Mouse (Mus musculus) midbrain, embryonic 13.5 days (tissue): ENCODE measurements around the gene Aimp2. TPM values are rescaled to one million over a fixed set of nuclear protein-coding genes. Genes with fewer than 3 reads are reported as not detected.

Source experiments
- ATAC-seq: fragments of 200-750 bp; cut with Nextera tagmentation; 2 replicates; pipeline ENCODE4 v1.8.0; 2017; ENCODE audit warnings: mild to moderate bottlenecking, moderate TSS enrichment, moderate library complexity
- H3K27ac ChIP-seq: fragments of 300-500 bp; sonication (generic); 2 replicates; pipeline ENCODE4 v1.5.1; 2015; ENCODE audit warnings: inconsistent platforms, mild to moderate bottlenecking, moderate library complexity
- H3K27me3 ChIP-seq: fragments of 300-500 bp; sonication (generic); 2 replicates; pipeline ENCODE4 v1.6.1; 2015; ENCODE audit warnings: mild to moderate bottlenecking, inconsistent platforms
- H3K36me3 ChIP-seq: fragments of 300-500 bp; sonication (generic); 2 replicates; pipeline ENCODE4 v1.6.1; 2015; ENCODE audit warnings: mild to moderate bottlenecking, inconsistent platforms
- H3K4me1 ChIP-seq: fragments of 300-500 bp; sonication (generic); replicated peaks from 2 replicates; pipeline ENCODE4 v1.6.1; 2015; ENCODE audit warnings: inconsistent platforms
- H3K4me2 ChIP-seq: fragments of 300-500 bp; sonication (generic); replicated peaks from 2 replicates; pipeline ENCODE4 v1.6.1; 2015; ENCODE audit warnings: moderate library complexity, mild to moderate bottlenecking, inconsistent platforms
- H3K4me3 ChIP-seq: fragments of 300-500 bp; sonication (generic); replicated peaks from 2 replicates; pipeline ENCODE4 v1.5.1; 2015; ENCODE audit warnings: mild to moderate bottlenecking, inconsistent platforms
- H3K9ac ChIP-seq: fragments of 300-500 bp; sonication (generic); replicated peaks from 2 replicates; pipeline ENCODE4 v1.6.1; 2015; ENCODE audit warnings: mild to moderate bottlenecking, inconsistent platforms
- H3K9me3 ChIP-seq: fragments of 300-500 bp; sonication (generic); 2 replicates; pipeline ENCODE4 v1.6.1; 2016; ENCODE audit warnings: mild to moderate bottlenecking, inconsistent platforms
- WGBS: fragments of 180-500 bp; shearing (Covaris S2); methylation state at CpG from one replicate; pipeline ENCODE4 v1.1.7; 2015; 5-methylcytosine and 5-hydroxymethylcytosine counted together
- polyA plus RNA-seq: library from polyadenylated mRNA; unstranded; fragments of >200 nt; fragmentation: Nextera tagmentation; extraction: Ambion mirVana; gene quantifications from 2 replicates; pipeline ENCODE4 v1.2.1, GENCODE M21; 2015

Aimp2 gene
- 82.0 and 82.6 TPM in 2 replicates for polyA plus RNA-seq

DNA sequence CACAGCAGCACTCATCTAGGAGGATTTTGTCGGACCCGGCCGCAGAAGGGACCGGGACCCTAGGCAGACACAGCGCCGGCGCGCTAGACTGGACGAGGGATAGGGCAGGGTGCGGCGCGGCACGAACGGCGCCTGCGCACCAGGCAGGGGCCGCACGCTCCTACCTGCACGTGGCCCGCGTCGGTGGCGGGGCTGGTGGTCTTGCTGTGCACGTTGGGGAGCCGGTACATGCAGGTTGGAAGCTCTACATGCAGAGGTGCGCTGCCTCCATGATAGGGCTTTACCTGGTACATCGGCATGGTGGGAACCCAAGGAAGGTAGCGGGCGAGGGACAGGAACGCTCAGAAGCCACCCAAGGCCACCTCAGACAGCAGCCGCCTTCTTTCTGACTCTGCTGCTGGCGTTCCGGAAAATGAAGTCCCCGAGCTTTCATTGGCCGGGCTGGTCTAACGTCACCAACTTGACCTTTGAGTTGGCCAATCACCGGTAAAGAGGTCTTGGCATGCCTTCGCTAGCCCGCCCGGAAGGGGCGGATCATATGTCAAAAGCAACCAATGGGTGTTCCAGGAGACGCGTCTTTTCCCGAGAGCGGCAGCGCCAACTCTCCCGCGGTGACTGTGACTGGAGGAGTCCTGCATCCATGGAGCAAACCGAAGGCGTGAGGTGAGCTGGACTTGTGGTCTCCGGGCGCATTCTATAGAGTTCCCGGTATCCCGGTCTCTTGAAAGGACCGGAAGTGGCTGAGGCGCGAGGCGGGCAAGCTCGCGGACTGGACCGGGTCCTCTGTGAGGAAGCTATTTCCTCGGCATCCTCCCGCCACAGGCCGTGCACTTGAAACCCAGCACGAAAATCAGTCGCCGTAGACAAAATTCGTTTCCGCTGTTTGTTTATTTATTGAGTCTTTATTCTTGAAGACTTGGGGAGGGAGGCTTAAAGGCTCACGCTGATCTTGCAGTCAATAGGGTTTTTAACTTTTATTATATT lies at the start of gene Aimp2, which contains the start of gene Pms2:
TSS of gene Aimp2 (minus strand) at position 431 of the 984 bp plus-strand sequence.
TSS of gene Pms2 (plus strand) at position 548 of the 984 bp plus-strand sequence.
- Histone ChIP-seq H3K4me1 (peaks cover 28% of the 10 kb centered on the region), H3K27me3 (no peaks in the 10 kb centered on the region), H3K27ac (peak within 1 kb of the TSS; percentile 85), H3K4me3 (peak within 1 kb of the TSS; percentile 63), H3K4me2 (peak within 1 kb of the TSS; percentile 80), H3K9ac (peak within 1 kb of the TSS; percentile 77), H3K9me3 (no peaks in the 10 kb centered on the region), H3K36me3 (peaks cover 28% of the 10 kb centered on the region)
- WGBS, result under 1% methylated on average over 70 of the region's 70 CpGs
- peak; percentile 100 for ATAC-seq

DNA sequence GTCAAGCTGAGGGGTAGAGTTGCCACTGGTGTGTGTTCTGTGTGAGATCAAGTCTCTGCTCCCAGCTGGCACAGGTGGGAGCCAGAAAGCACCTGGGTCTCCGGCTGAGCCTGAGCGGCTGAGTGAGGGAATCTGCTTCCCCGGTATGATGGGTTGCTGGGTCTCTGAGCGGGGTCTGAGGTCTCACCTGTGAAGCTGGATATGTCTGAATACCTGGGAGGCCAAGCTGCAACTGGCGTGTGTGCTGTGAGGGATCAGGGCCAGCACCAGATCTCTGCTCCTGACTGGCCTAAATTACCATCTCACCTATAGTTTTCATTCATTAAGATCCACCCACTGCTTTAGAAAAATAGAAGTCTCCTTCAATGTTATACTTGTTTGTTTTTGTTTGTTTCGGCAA lies 47.5 kb upstream of the Aimp2 start:
- H3K27me3 ChIP-seq, result no peaks in the 10 kb centered on the region
- H3K36me3 ChIP-seq, result peaks cover 5% of the 10 kb centered on the region; the same call in 1 of the 2 replicates
- H3K9ac ChIP-seq, result no peak overlapping the region
- no peak overlapping the region for H3K4me2 ChIP-seq
- WGBS, result 92% methylated on average over 6 of the region's 6 CpGs
- no peak for ATAC-seq
- H3K27ac ChIP-seq, result no peak overlapping the region
- no peaks in the 10 kb centered on the region for H3K4me1 ChIP-seq
- no peaks in the 10 kb centered on the region for H3K9me3 ChIP-seq
- H3K4me3 ChIP-seq, result no peak overlapping the region

DNA sequence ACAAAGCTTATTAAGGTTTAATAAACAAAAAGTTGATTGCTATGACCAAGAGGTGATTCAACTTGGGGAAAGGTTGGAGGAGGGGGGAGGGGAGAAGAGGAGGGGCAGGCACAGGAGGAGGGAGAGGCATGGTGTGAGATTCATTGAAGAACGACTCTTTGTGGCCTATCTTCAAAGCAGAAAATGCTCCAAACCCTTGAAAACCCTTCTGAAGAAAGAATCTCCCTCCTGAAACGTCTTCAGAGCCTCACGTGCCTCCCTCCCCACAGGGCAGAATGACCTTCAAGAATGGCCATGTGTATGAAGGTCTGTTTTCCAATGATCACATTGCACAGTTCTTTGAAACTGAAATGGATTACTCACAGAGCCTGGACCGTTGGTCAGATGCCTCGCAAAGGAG lies 40.4 kb upstream of the Aimp2 start:
- 37% methylated on average over 5 of the region's 5 CpGs for WGBS
- Histone ChIP-seq H3K4me2 (no peak overlapping the region), H3K9ac (no peak overlapping the region), H3K4me1 (no peaks in the 10 kb centered on the region), H3K36me3 (no peaks in the 10 kb centered on the region), H3K4me3 (no peak overlapping the region), H3K27ac (no peak overlapping the region), H3K9me3 (no peaks in the 10 kb centered on the region; the same call in 1 of the 2 replicates), H3K27me3 (no peaks in the 10 kb centered on the region)
- no peak for ATAC-seq

DNA sequence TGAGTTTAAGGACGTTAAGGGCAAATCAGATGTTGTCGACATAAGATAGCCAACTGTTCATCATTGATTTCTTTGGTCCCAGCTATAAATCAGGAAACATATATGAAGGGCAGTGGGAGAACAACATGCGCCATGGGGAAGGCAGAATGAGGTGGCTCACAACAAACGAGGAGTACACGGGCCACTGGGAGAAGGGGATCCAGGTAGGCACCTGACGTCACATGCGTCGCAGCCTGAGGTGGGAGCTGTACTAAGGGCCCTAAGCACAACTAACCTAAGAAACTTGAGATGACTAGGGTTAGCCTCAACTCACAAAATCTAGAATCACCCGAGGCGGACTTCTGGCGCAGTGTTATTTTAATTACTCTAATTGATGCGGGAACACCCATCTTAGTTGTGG lies 38.7 kb upstream of the Aimp2 start:
- Histone ChIP-seq H3K4me2 (no peak overlapping the region), H3K27ac (no peak overlapping the region), H3K36me3 (no peaks in the 10 kb centered on the region), H3K4me3 (no peak overlapping the region), H3K9ac (no peak overlapping the region), H3K27me3 (no peaks in the 10 kb centered on the region), H3K9me3 (no peaks in the 10 kb centered on the region; the same call in 1 of the 2 replicates), H3K4me1 (no peaks in the 10 kb centered on the region)
- 89% methylated on average over 12 of the region's 12 CpGs for WGBS
- no peak for ATAC-seq

DNA sequence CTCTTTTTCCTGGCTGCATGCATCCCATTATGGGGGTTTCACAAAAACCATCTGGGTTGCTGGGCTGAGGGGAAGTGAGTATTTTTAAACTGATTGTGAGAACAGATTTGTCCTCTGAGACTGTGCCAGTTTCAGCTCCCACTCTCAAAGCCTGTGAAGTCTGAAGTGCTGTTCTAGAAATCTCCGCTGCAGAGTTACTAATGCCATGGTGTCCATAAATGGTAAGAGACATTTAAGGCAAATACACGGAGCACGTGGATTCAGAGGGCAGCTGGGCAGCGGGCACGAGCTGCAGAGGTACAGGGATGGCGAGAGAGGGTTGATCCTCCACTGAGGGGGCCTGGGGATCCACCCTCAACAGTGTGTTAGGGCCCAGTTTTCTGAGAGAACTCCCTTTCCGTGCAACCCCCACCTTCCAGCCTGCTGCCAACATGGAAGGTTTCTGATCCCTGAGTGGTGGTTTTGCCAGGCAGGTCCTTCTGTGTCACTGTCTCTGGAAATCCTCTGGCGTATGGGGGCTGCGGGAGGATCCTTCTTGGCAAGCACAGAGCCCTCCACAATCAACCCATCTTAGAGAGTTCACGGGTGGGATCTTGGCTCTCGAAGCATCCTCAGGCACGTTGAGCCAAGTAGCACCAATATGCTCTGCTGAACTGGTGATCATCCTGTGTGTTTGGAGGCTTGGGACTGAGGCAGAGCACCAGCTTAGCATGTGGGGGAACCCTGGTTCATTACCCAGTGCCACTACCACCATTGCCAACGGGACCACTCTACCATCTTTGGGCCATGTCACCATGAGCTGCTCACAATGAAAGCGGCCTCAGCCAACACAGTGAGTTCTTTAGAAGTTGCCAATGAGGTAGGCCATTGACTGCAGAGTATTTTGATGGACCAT lies 33.8 kb upstream of the Aimp2 start:
- WGBS, result 90% methylated on average over 14 of the region's 14 CpGs
- no peak for ATAC-seq
- H3K4me1 ChIP-seq, result no peaks in the 10 kb centered on the region
- H3K27ac ChIP-seq, result no peak overlapping the region
- H3K27me3 ChIP-seq, result no peaks in the 10 kb centered on the region
- 0 out of 2 replicates have a peak, but pooled peaks cover 2% of the 10 kb centered on the region for H3K36me3 ChIP-seq
- H3K4me2 ChIP-seq, result no peak overlapping the region
- no peak overlapping the region for H3K9ac ChIP-seq
- H3K4me3 ChIP-seq, result no peak overlapping the region
- no peaks in the 10 kb centered on the region; the same call in 1 of the 2 replicates for H3K9me3 ChIP-seq

DNA sequence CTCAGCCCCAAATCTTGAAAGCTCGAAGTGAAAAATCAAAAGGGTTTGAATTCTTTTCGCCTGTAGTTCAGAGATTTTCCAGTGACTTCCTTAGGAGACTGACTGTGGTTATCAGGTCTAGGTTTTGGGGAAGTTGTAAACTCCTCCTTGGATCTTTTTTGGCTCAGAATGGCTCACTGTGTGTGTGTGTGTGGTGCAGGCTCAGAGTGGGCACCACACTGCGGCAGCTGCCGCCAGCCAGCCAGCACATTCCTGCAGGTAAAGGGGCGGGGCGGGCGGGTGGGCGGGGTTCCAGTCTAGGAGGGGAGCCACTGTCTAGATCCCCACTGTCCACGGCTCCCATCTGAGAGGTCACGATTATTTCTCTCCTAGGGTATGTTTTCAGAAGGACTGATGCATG lies 31.9 kb upstream of the Aimp2 start:
- 23% methylated on average over 10 of the region's 10 CpGs for WGBS
- Histone ChIP-seq H3K9ac (no peak overlapping the region), H3K27me3 (no peaks in the 10 kb centered on the region), H3K4me1 (no peaks in the 10 kb centered on the region), H3K27ac (no peak overlapping the region), H3K4me3 (no peak overlapping the region), H3K36me3 (0 out of 2 replicates have a peak, but pooled peaks cover 2% of the 10 kb centered on the region), H3K4me2 (no peak overlapping the region), H3K9me3 (no peaks in the 10 kb centered on the region; the same call in 1 of the 2 replicates)
- ATAC-seq, result no peak

DNA sequence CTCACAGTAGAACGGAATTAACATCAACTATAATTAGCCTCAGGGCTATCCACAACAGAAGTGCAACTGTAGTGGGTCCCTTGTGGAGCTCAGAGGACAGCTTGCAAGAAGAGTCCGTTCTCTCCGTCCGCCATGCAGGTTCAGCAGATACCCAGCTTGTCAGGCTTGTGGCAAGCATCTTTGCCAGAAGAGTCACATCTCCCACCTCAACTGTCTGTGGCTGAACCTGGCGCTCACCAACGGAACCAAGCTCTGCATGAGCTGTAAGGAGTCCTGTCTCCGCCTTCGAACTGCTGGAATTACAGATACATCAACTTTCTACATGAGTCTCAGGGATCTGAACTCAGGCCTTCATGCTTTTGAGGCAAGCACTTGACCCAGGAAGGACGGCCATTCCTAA lies 26.5 kb upstream of the Aimp2 start:
- H3K36me3 ChIP-seq, result peaks cover 15% of the 10 kb centered on the region
- no peaks in the 10 kb centered on the region for H3K9me3 ChIP-seq
- H3K27me3 ChIP-seq, result no peaks in the 10 kb centered on the region
- ATAC-seq, result no peak
- H3K4me2 ChIP-seq, result no peak overlapping the region
- H3K27ac ChIP-seq, result no peak overlapping the region
- no peak overlapping the region for H3K4me3 ChIP-seq
- WGBS, result 92% methylated on average over 9 of the region's 9 CpGs
- H3K4me1 ChIP-seq, result no peaks in the 10 kb centered on the region
- no peak overlapping the region for H3K9ac ChIP-seq

DNA sequence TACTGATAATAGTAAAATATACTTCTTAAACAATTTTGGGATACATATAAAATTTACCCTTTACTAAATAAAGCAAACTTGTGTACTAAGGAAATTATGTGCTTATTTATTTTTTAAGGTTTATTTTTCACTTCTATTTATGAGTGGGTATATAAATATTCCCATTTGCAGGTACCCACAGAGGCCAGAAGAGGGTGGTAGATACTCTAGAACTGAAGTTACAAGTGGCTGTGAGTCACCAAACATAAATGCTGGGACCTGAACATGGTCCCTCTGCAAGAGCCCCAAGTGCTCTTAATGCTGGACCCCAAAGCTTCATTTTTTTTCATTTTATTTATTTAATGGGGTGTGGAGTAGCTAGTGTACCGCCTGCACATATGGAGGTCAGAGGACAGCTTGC lies 24.2 kb upstream of the Aimp2 start:
- peaks cover 33% of the 10 kb centered on the region for H3K36me3 ChIP-seq
- no peaks in the 10 kb centered on the region for H3K4me1 ChIP-seq
- H3K27ac ChIP-seq, result no peak overlapping the region
- no peak for ATAC-seq
- H3K27me3 ChIP-seq, result no peaks in the 10 kb centered on the region
- H3K4me3 ChIP-seq, result no peak overlapping the region
- H3K9me3 ChIP-seq, result no peaks in the 10 kb centered on the region
- no peak overlapping the region for H3K9ac ChIP-seq
- WGBS, result 94% methylated on average over 1 of the region's 1 CpGs
- no peak overlapping the region for H3K4me2 ChIP-seq

DNA sequence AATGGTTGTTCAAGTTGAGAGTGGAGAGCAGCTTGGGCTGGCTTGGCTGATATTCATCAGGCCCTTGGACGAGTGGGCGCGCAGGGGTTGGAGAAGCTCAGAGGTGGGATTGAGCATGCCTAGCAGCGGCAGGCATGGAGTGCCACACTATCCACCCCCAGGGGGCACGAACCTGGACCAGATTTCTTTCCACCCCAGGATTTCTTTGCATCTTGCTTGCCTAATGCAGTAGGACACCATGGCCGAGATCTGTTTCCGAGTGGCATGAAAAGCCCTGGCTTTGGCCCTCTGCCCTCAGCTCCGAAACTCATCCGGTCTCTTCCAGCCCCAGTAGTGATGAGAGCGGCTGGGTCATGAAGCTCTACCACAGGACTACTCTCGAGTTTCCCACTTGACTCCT lies 23.8 kb upstream of the Aimp2 start:
- no peak for ATAC-seq
- no peaks in the 10 kb centered on the region for H3K27me3 ChIP-seq
- WGBS, result 88% methylated on average over 11 of the region's 11 CpGs
- peaks cover 38% of the 10 kb centered on the region for H3K36me3 ChIP-seq
- no peaks in the 10 kb centered on the region for H3K4me1 ChIP-seq
- H3K4me3 ChIP-seq, result no peak overlapping the region
- H3K4me2 ChIP-seq, result no peak overlapping the region
- H3K9me3 ChIP-seq, result no peaks in the 10 kb centered on the region
- H3K27ac ChIP-seq, result no peak overlapping the region
- H3K9ac ChIP-seq, result no peak overlapping the region

DNA sequence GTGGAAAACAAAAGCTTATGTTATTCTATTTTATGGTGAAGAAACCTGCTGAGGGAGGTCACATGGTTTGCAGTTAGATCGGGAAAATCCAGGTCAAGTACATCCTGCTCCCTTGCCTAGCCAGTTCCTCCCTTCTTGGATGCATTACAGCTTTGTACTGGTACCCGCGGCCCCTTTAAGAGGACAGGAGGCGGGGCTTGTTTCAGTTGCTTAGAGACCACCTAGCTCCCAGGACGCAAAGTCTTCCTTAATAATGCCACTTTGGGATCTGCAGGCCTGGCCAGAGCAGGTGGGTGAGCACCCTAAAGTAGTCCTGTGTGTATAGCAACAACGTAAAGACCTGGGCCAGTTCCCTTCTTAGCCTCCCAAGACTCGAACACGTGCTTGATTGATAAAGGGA lies 23.2 kb upstream of the Aimp2 start, which contains the start of gene Rsph10b:
TSS of gene Rsph10b (plus strand) at position 205 of the 400 bp plus-strand sequence.
- no peak within 1 kb of the TSS for H3K27ac ChIP-seq
- peaks cover 42% of the 10 kb centered on the region for H3K36me3 ChIP-seq
- 0 out of 2 replicates have a peak, but pooled peaks have one; percentile 17 for ATAC-seq
- 14% methylated on average over 8 of the region's 8 CpGs for WGBS
- H3K4me3 ChIP-seq, result no peak within 1 kb of the TSS
- H3K4me2 ChIP-seq, result 0 out of 2 replicates have a peak within 1 kb of the TSS, but pooled peaks have one; percentile 17
- no peaks in the 10 kb centered on the region for H3K27me3 ChIP-seq
- no peak within 1 kb of the TSS for H3K9ac ChIP-seq
- no peaks in the 10 kb centered on the region for H3K9me3 ChIP-seq
- no peaks in the 10 kb centered on the region for H3K4me1 ChIP-seq

DNA sequence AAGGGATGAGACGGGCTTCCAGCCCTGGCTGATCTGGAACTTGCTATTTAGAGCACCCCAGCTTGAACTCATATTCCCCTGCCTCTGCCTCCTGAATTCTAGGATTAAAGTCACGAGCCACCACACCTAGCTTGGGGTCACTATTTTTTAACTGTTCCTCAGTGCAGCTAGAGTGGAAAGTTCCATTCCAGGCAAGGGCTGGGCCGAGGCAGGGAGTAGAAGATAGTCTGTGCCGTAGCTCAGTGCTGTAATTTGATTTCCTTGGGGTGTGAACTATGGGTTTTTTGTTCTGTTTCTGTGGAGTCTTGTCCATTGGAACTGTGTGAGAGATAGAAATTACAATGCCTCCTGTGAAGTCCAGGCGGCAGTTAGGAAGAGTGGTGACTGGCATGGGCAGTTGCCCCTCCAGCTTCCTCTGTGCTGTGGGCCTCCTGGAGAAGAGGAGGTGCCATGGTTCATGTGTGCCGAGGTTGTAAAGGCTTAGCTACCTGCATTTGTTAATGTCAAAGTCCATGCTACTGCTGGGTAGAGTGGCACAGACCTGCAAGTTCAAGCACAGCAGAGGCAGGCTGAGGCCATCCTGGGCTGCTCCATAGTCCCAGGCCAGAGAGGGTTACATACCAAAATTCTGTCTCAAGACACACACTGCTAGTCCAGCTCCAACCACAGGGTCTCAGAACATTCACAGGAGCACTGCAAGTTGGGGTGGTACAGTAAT lies 22.4 kb upstream of the Aimp2 start:
- Histone ChIP-seq H3K27ac (no peak overlapping the region), H3K4me2 (no peak overlapping the region), H3K4me1 (no peaks in the 10 kb centered on the region), H3K36me3 (peaks cover 46% of the 10 kb centered on the region), H3K27me3 (no peaks in the 10 kb centered on the region), H3K4me3 (no peak overlapping the region), H3K9ac (no peak overlapping the region), H3K9me3 (no peaks in the 10 kb centered on the region)
- no peak for ATAC-seq
- 94% methylated on average over 6 of the region's 6 CpGs for WGBS
